Mouse (Mus musculus) spleen, adult 2 months (tissue): Measurements from ENCODE around the gene Mall.

Source experiments
- CTCF ChIP-seq: fragments of 200-500 bp; IDR thresholded peaks from 2 replicates; pipeline ENCODE4 v1.5.1; 2011; ENCODE audit warnings: mild to moderate bottlenecking, inconsistent platforms; ENCODE audit not compliant: insufficient read depth, insufficient read length, insufficient replicate concordance; ENCODE audit errors: extremely low read depth
- POLR2A ChIP-seq: fragments of 200-500 bp; IDR thresholded peaks from 2 replicates; pipeline ENCODE4 v1.6.1; 2011; ENCODE audit warnings: low read depth, low read length, inconsistent platforms

DNA sequence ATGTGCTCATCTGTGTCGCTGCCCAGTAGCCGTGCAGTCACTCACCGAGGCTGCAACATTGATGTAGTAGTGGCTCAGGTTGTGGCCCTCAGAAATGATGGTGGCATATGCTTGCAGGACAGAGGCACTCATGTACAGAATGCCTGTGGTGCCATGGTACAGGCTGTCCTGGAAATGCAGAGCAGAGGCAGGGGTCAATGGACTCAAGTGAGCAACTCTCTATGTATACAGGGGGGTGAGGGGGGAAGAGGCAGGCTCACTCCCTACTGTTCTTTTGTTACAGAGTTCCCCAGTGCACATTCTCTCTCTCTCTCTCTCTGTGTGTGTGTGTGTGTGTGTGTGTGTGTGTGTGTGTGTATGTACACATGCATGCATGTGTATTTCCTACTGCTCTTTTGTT is 20.9 kb downstream of the Mall start:
- TF ChIP-seq POLR2A, result no peak
- no peak for TF ChIP-seq CTCF
